In genomic region chr17:28913200-28913599, GRCm38 (mm10) we compare ENCODE assay signal across 16 mouse cellular contexts. TPM values are rescaled to one million over a fixed set of nuclear protein-coding genes. Genes with fewer than 3 reads are reported as not detected.
DNase-seq lines count a peak whose midpoint lies in the region; ATAC-seq lines count a peak whose summit lies in the region.
"Had no signal": no experiment of that assay in that cellular context is flagged by ENCODE, and none has a peak within 500 bp of the region (broad histone marks: within the 10 kb centered on the region; RNA-seq: fewer than 3 reads in every experiment).

No protein-coding gene starts in this region.

- peaks cover 4% of the 10 kb centered on the region; the same call in 1 of the 2 replicates for H3K27me3 ChIP-seq in kidney, embryonic 15.5 days
- H3K27me3 ChIP-seq: stomach, embryonic 15.5 days had no signal

- H3K27ac ChIP-seq in kidney, embryonic 15.5 days = no peak overlapping the region
- H3K27ac ChIP-seq: heart, embryonic 13.5 days; hindbrain, embryonic 14.5 days; stomach, embryonic 15.5 days had no signal

- H3K4me1 ChIP-seq in kidney, embryonic 15.5 days = peaks cover 13% of the 10 kb centered on the region
- H3K4me1 ChIP-seq: stomach, embryonic 15.5 days had no signal

- no peaks in the 10 kb centered on the region for H3K36me3 ChIP-seq in kidney, embryonic 15.5 days
- H3K36me3 ChIP-seq: heart, embryonic 13.5 days; stomach, embryonic 15.5 days had no signal

- peak; percentile 91 for DNase-seq in kidney, adult 9 months
- DNase-seq in MN1 (ENCODE audit: low spot score) = peak; percentile 37
- DNase-seq in adrenal gland, postnatal 25 days = peak; percentile 47
- DNase-seq in large intestine, adult 2 months (ENCODE audit: low read depth, low spot score) = peak; percentile 92
- DNase-seq in right cerebral cortex, postnatal 14 days = no peak
- DNase-seq in urinary bladder, postnatal 25 days (ENCODE audit: low spot score) = no peak
- DNase-seq in testis, postnatal 10 days (ENCODE audit: low spot score) = no peak
- DNase-seq: cerebellum, adult 11 months; layer of hippocampus, postnatal 36 days had no signal

- WGBS in kidney, embryonic 15.5 days = 79% methylated on average over 5 of the region's 5 CpGs
- WGBS in large intestine, adult 2 months = 12% methylated on average over 5 of the region's 5 CpGs

- no peak overlapping the region for H3K4me3 ChIP-seq in kidney, embryonic 15.5 days (replicated peaks)
- H3K4me3 ChIP-seq: erythroblast, embryonic 14.5 days; heart, embryonic 13.5 days; stomach, embryonic 15.5 days had no signal

- no peaks in the 10 kb centered on the region for H3K9me3 ChIP-seq in kidney, embryonic 15.5 days (replicated peaks)
- H3K9me3 ChIP-seq: heart, embryonic 13.5 days; stomach, embryonic 15.5 days had no signal

- ATAC-seq in kidney, embryonic 15.5 days (replicated peaks; ENCODE audit: low FRiP score) = no peak

- H3K4me2 ChIP-seq in kidney, embryonic 15.5 days = no peak overlapping the region
- H3K4me2 ChIP-seq: heart, embryonic 13.5 days; hindbrain, embryonic 14.5 days; stomach, embryonic 15.5 days had no signal

- H3K9ac ChIP-seq in kidney, embryonic 15.5 days = no peak overlapping the region
- H3K9ac ChIP-seq: heart, embryonic 13.5 days; hindbrain, embryonic 14.5 days; stomach, embryonic 15.5 days had no signal

RNA-seq across cellular contexts. Expression of gene 4930539E08Rik, which starts 1.9 kb away (rescaled TPM):
- polyA plus RNA-seq in kidney, embryonic 15.5 days (2015; fragmentation: Nextera tagmentation; extraction: Ambion mirVana) = 0.12 and 0.23 TPM in 2 replicates
- not detected in 2 replicates for total RNA-seq in adrenal gland, postnatal 25 days (2021)
- polyA plus RNA-seq in large intestine, adult 2 months (2012; rRNA removed) = 31.1 and 47.3 TPM in 2 replicates
- polyA plus RNA-seq: erythroblast, embryonic 14.5 days had no signal

RNA-seq across cellular contexts. Expression of gene Pxt1, which starts 30.4 kb away (rescaled TPM):
- polyA plus RNA-seq in kidney, embryonic 15.5 days (2015; fragmentation: Nextera tagmentation; extraction: Ambion mirVana) = 0.21 TPM in 1 of 2 replicates, not detected in the other
- total RNA-seq in adrenal gland, postnatal 25 days (2021) = not detected in 2 replicates
- 0.11 and 0.14 TPM in 2 replicates for polyA plus RNA-seq in large intestine, adult 2 months (2012; rRNA removed)
- total RNA-seq: layer of hippocampus, postnatal 36 days; monocyte, adult 5-6 weeks; neutrophil, adult 5-6 weeks had no signal
- polyA plus RNA-seq: hindbrain, embryonic 14.5 days; stomach, embryonic 15.5 days had no signal

RNA-seq across cellular contexts. Expression of gene Kctd20, which starts 38.5 kb away (rescaled TPM):
- polyA plus RNA-seq in kidney, embryonic 15.5 days (2015; fragmentation: Nextera tagmentation; extraction: Ambion mirVana) = 88.8 and 91.5 TPM in 2 replicates
- 47.8 and 69.8 TPM in 2 replicates for total RNA-seq in adrenal gland, postnatal 25 days (2021)
- polyA plus RNA-seq in large intestine, adult 2 months (2012; rRNA removed) = 17.6 and 22.5 TPM in 2 replicates

RNA-seq across cellular contexts. Expression of gene Pnpla1, which starts 55.0 kb away (rescaled TPM):
- polyA plus RNA-seq in kidney, embryonic 15.5 days (2015; fragmentation: Nextera tagmentation; extraction: Ambion mirVana) = 0.08 and 0.10 TPM in 2 replicates
- total RNA-seq in adrenal gland, postnatal 25 days (2021) = 0.09 TPM in 1 of 2 replicates, not detected in the other
- polyA plus RNA-seq in large intestine, adult 2 months (2012; rRNA removed) = 1.0 and 1.5 TPM in 2 replicates
- total RNA-seq: monocyte, adult 5-6 weeks; neutrophil, adult 5-6 weeks had no signal
- polyA plus RNA-seq: erythroblast, embryonic 14.5 days; heart, embryonic 13.5 days; hindbrain, embryonic 14.5 days had no signal

Comparison
In these comparisons a context has a peak if more than half of its experiments do, and no peak if none do; other contexts are left out.
1. DNase-seq: peak in kidney, adult 9 months (single experiment), MN1 (single experiment), adrenal gland, postnatal 25 days (single experiment) and large intestine, adult 2 months (single experiment); none in right cerebral cortex, postnatal 14 days (single experiment), urinary bladder, postnatal 25 days (single experiment) and testis, postnatal 10 days (single experiment).
2. RNA of gene 4930539E08Rik, which starts 1.9 kb away (polyA plus RNA-seq): 31.1 to 47.3 TPM in large intestine, adult 2 months; 0.12 to 0.23 TPM in kidney, embryonic 15.5 days; every median in the first group is over 10 times any median in the second.